Mouse (Mus musculus) R1 (cell line): ENCODE data around the gene Rbl1.

Source experiments
- DNase-seq: peaks from one replicate; pipeline ENCODE4 v3.0.0-alpha.2; 2018; ENCODE audit warnings: low read depth, low spot score

Gene Rbl1

GRCm38 (mm10) chr2:157133769-157134478 is 70.4 kb downstream of the Rbl1 start:
- DNase-seq: no peak

GRCm38 (mm10) chr2:157132686-157133540 is 71.4 kb downstream of the Rbl1 start:
- no peak for DNase-seq

GRCm38 (mm10) chr2:157132086-157132485 is 72.2 kb downstream of the Rbl1 start:
- DNase-seq: no peak

GRCm38 (mm10) chr2:157130813-157131514 is 73.4 kb downstream of the Rbl1 start:
- DNase-seq: no peak

- no peak for DNase-seq
These were observed 74.7 kb downstream of the Rbl1 start for GRCm38 (mm10) chr2:157129601-157130164.

GRCm38 (mm10) chr2:157129096-157129495 is 75.2 kb downstream of the Rbl1 start:
- DNase-seq: no peak

GRCm38 (mm10) chr2:157128072-157128471 is 76.3 kb downstream of the Rbl1 start:
- no peak for DNase-seq

GRCm38 (mm10) chr2:157127370-157127769 is 77.0 kb downstream of the Rbl1 start:
- DNase-seq: no peak

GRCm38 (mm10) chr2:157125246-157125645 is 79.1 kb downstream of the Rbl1 start:
- DNase-seq: no peak

GRCm38 (mm10) chr2:157121766-157122165 is 82.6 kb downstream of the Rbl1 start:
- DNase-seq: no peak

- no peak for DNase-seq
These were observed 85.3 kb downstream of the Rbl1 start for GRCm38 (mm10) chr2:157119075-157119474.

GRCm38 (mm10) chr2:157118556-157118955 is 85.8 kb downstream of the Rbl1 start:
- no peak for DNase-seq

GRCm38 (mm10) chr2:157116964-157117363 is 87.4 kb downstream of the Rbl1 start:
- peak; percentile 66 for DNase-seq

- no peak for DNase-seq
These were observed 96.1 kb downstream of the Rbl1 start for GRCm38 (mm10) chr2:157108236-157108635.

GRCm38 (mm10) chr2:157104454-157104853 is 99.9 kb downstream of the Rbl1 start:
- DNase-seq: no peak

GRCm38 (mm10) chr2:157102256-157102655 is 102.1 kb downstream of the Rbl1 start:
- peak; percentile 78 for DNase-seq

GRCm38 (mm10) chr2:157101650-157102049 is 102.7 kb downstream of the Rbl1 start:
- no peak for DNase-seq

- DNase-seq: peak; percentile 80
These were observed 104.1 kb downstream of the Rbl1 start for GRCm38 (mm10) chr2:157100319-157100605.

GRCm38 (mm10) chr2:157099532-157100318 is 104.6 kb downstream of the Rbl1 start:
- no peak for DNase-seq
